Mouse (Mus musculus) liver, postnatal 0 days (tissue): ENCODE results near the gene Hexb. TPM values are rescaled to one million over a fixed set of nuclear protein-coding genes. Genes with fewer than 3 reads are reported as not detected.
A peak's percentile ranks its signal among the peaks of the same experiment; 100 is the strongest.

Source experiments
- ATAC-seq: fragments of 200-750 bp; cut with Nextera tagmentation; 2 replicates; pipeline ENCODE4 v1.8.0; 2017; ENCODE audit warnings: mild to moderate bottlenecking, moderate library complexity
- DNase-seq: peaks from one replicate; pipeline ENCODE4 v3.0.0-alpha.2; 2016
- H3K27ac ChIP-seq: fragments of 300-500 bp; sonication (generic); 2 replicates; pipeline ENCODE4 v1.5.1; 2014; ENCODE audit warnings: antibody characterized with exemption, moderate library complexity, mild to moderate bottlenecking, low read depth
- H3K27me3 ChIP-seq: fragments of 300-500 bp; sonication (generic); 2 replicates; pipeline ENCODE4 v1.6.1; 2014; ENCODE audit warnings: low read length, control low read depth, mixed read lengths; ENCODE audit not compliant: insufficient read depth
- H3K36me3 ChIP-seq: fragments of 300-500 bp; sonication (generic); replicated peaks from 2 replicates; pipeline ENCODE4 v1.6.1; 2014; ENCODE audit warnings: mild to moderate bottlenecking, control low read depth, low read length, moderate library complexity, mixed read lengths; ENCODE audit not compliant: insufficient read depth
- H3K4me1 ChIP-seq: fragments of 300-500 bp; sonication (generic); 2 replicates; pipeline ENCODE4 v1.6.1; 2014; ENCODE audit warnings: antibody characterized with exemption, mild to moderate bottlenecking, control low read depth; ENCODE audit not compliant: insufficient read depth
- H3K4me2 ChIP-seq: fragments of 300-500 bp; sonication (generic); 2 replicates; pipeline ENCODE4 v1.6.1; 2014; ENCODE audit warnings: low read depth, mild to moderate bottlenecking, low read length, moderate library complexity, mixed read lengths
- H3K4me3 ChIP-seq: fragments of 300-500 bp; sonication (generic); 2 replicates; pipeline ENCODE4 v1.5.1; 2014; ENCODE audit warnings: low read depth, low read length
- H3K9ac ChIP-seq: fragments of 300-500 bp; sonication (generic); replicated peaks from 2 replicates; pipeline ENCODE4 v1.6.1; 2014; ENCODE audit warnings: mild to moderate bottlenecking, moderate library complexity
- H3K9me3 ChIP-seq: fragments of 300-500 bp; sonication (generic); 2 replicates; pipeline ENCODE4 v1.6.1; 2016; ENCODE audit warnings: mild to moderate bottlenecking, control low read depth, low read length, mixed read lengths
- CTCF ChIP-seq: sonication (generic); IDR thresholded peaks from 2 replicates; pipeline ENCODE4 v1.5.1; 2016; ENCODE audit warnings: antibody characterized with exemption, low read depth
- EP300 ChIP-seq: IDR thresholded peaks from 2 replicates; pipeline ENCODE4 v1.6.1; 2016; ENCODE audit warnings: antibody characterized with exemption, low read depth, mild to moderate bottlenecking
- WGBS: fragments of 180-500 bp; shearing (Covaris S2); extraction: QIAGEN DNeasy Blood & Tissue Kit; methylation state at CpG from one replicate; pipeline ENCODE4 v1.1.7; 2014; ENCODE audit not compliant: insufficient replicate concordance; 5-methylcytosine and 5-hydroxymethylcytosine counted together
- polyA plus RNA-seq: library from polyadenylated mRNA; unstranded; fragments of >200 nt; fragmentation: Nextera tagmentation; extraction: Ambion mirVana; gene quantifications from 2 replicates; pipeline ENCODE4 v1.2.1, GENCODE M21; 2015

The Hexb gene
- polyA plus RNA-seq, 1 experiment from 2014 or later: 22.0 TPM

DNA sequence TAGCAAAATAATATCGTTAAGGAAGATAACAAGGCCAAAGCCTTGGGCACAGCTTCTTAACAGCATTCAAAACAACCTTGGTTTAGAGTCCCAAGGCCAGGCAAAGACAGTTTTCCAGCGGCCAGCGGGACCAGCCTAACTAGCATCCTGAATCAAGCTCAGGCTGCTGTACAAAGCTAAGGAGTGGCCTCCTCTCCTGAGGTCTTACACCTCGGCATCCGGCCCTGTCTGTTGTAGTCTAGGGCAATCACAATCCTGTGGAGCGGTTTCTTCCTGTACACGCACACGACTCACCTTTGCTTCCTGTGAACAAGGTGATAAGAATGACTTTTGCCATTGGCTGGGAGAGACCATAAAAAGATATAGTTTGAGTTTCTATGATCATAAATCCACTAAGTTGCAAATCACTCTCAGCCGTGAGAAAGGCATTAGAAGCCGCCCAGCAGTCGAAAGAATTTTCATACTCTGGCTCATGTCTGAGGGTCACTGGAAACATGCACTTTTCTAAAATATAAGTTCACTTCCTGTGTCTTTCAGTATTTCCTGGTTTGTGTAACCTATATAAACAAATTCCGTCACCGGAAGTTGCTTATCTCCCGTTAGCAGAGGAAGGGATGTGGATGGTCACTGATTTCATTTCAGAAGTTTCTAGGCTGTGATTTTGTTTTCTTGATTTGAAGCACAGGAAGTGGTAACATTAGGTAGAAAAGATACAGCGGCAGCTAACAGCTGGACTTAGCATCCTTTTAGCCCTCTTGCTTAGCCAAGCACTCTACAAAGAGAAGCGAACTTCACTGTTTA lies 40.2 kb upstream of the Hexb start:
- DNase-seq: no peak
- 42% methylated on average over 16 of the region's 16 CpGs for WGBS
- H3K4me2 ChIP-seq: peak overlapping the region; percentile 83; the same call in 1 of the 2 replicates
- H3K4me3 ChIP-seq: no peak overlapping the region
- no peaks in the 10 kb centered on the region for H3K9me3 ChIP-seq
- no peak for ATAC-seq
- peaks cover 14% of the 10 kb centered on the region for H3K4me1 ChIP-seq
- no peak for TF ChIP-seq CTCF
- TF ChIP-seq EP300: peak; percentile 51
- 0 out of 2 replicates have a peak overlapping the region, but pooled peaks have one; percentile 52 for H3K27ac ChIP-seq
- no peaks in the 10 kb centered on the region for H3K27me3 ChIP-seq
- no peaks in the 10 kb centered on the region for H3K36me3 ChIP-seq
- H3K9ac ChIP-seq: no peak overlapping the region

DNA sequence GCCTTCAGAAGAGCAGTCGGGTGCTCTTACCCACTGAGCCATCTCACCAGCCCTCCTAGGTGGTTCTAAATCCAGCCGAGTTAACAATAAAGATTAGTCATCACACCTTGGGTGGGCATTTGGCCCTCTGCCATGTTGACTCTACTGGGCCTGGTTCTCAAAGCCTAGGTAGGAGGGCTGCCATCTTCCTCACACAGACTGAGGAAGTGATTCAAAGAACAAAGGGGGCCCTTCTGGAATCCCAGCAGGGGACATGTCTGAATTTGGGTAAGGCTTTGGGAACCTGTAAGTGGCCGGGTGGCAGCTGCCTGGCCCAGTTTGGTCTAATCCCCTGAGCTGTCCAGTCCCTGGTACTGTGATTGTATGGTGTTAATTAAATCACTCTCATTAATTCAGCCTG lies 39.5 kb upstream of the Hexb start:
- no peak for DNase-seq
- no peak for TF ChIP-seq EP300
- TF ChIP-seq CTCF: no peak
- 66% methylated on average over 3 of the region's 3 CpGs for WGBS
- no peak overlapping the region for H3K9ac ChIP-seq
- H3K27ac ChIP-seq: no peak overlapping the region
- no peak overlapping the region for H3K4me2 ChIP-seq
- H3K27me3 ChIP-seq: no peaks in the 10 kb centered on the region
- peaks cover 10% of the 10 kb centered on the region for H3K4me1 ChIP-seq
- no peak overlapping the region for H3K4me3 ChIP-seq
- no peaks in the 10 kb centered on the region for H3K9me3 ChIP-seq
- ATAC-seq: no peak
- H3K36me3 ChIP-seq: no peaks in the 10 kb centered on the region

DNA sequence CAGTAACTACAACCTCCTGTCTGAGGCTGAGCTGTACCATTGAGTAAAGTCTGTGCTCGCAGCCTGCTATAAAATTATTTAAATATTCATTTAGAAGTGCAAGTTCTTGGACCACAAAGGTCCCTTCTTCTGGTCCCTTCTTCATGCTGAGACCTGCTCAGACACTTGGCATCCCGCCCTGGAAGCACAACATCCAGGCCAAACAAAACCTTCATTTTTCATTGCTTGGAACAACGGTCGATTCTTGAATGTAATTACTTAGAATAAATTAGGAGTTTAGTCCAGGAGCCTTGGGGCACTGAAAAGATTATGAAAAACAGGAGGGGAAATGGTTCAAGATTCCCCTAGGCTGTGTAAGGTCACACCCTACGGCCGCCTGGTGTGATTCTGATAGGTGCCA lies 37.8 kb upstream of the Hexb start:
- Histone ChIP-seq H3K4me3 (no peak overlapping the region), H3K36me3 (no peaks in the 10 kb centered on the region), H3K4me1 (peaks cover 10% of the 10 kb centered on the region), H3K9ac (no peak overlapping the region), H3K4me2 (no peak overlapping the region), H3K9me3 (no peaks in the 10 kb centered on the region), H3K27ac (no peak overlapping the region), H3K27me3 (no peaks in the 10 kb centered on the region)
- ATAC-seq (no peak), DNase-seq (no peak)
- 79% methylated on average over 6 of the region's 6 CpGs for WGBS
- TF ChIP-seq CTCF: no peak
- no peak for TF ChIP-seq EP300

DNA sequence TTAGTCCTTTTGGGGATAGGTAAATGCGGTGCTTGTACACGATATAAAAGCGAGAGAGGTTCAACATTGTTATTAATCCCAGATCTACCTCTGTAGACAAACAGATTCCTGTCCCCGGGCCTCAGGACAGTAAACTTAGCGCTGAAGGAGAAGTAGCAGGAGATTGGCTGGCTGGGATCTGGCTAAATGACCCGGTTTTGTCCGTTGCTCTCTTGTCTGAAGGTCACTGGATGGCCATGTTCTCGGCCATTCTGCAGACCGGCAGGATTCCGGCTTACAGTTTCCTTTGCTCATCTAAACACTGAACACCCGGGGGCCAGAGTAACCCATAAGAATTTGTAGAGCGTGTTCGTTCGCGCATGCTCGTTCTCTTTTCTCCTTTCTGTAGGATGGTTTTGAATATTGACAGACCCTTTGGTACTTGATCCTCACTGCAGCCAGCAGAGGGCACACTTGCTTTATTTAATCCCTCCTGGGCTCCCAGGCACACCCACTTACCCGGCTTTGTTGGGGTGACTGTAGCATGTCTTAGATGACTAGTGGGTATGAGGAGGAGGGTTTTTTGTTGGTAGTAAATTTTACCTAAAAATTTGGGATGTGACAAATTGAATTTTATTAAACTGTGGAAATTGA lies 36.7 kb upstream of the Hexb start:
- Histone ChIP-seq H3K4me2 (peak overlapping the region; percentile 60), H3K9ac (no peak overlapping the region), H3K27me3 (no peaks in the 10 kb centered on the region), H3K4me1 (peaks cover 6% of the 10 kb centered on the region; the same call in 1 of the 2 replicates), H3K27ac (no peak overlapping the region), H3K9me3 (no peaks in the 10 kb centered on the region), H3K36me3 (no peaks in the 10 kb centered on the region), H3K4me3 (no peak overlapping the region)
- TF ChIP-seq CTCF: peak; percentile 81
- TF ChIP-seq EP300: no peak
- DNase-seq: peak; percentile 86
- ATAC-seq: peak; percentile 67
- 16% methylated on average over 17 of the region's 17 CpGs for WGBS

DNA sequence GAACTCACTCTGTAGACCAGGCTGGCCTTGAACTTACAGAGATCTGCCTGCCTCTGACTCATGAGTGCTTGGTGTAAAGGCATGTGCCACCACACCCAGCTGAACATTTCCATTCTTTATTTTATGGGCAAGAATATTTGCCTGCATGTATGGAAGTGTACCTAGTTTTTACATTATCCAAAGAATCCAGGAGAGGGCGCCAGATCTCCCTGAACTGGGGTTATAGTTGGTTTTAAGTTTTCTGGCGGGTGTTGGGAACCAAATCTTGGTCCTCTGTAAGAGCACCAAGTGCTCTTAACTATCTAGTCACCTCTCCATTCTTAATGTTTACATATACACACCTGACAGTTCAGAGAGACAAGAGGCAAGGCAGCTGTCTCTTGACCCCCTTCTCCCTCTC lies 34.9 kb upstream of the Hexb start:
- TF ChIP-seq CTCF (peak; percentile 30; the same call in 1 of the 2 replicates), EP300 (no peak)
- no peaks in the 10 kb centered on the region for H3K36me3 ChIP-seq
- DNase-seq (no peak), ATAC-seq (no peak)
- no peak overlapping the region for H3K9ac ChIP-seq
- no peaks in the 10 kb centered on the region for H3K4me1 ChIP-seq
- H3K27me3 ChIP-seq: no peaks in the 10 kb centered on the region
- no peaks in the 10 kb centered on the region for H3K9me3 ChIP-seq
- WGBS: 74% methylated on average over 2 of the region's 2 CpGs
- H3K4me2 ChIP-seq: no peak overlapping the region
- H3K27ac ChIP-seq: no peak overlapping the region
- no peak overlapping the region for H3K4me3 ChIP-seq

DNA sequence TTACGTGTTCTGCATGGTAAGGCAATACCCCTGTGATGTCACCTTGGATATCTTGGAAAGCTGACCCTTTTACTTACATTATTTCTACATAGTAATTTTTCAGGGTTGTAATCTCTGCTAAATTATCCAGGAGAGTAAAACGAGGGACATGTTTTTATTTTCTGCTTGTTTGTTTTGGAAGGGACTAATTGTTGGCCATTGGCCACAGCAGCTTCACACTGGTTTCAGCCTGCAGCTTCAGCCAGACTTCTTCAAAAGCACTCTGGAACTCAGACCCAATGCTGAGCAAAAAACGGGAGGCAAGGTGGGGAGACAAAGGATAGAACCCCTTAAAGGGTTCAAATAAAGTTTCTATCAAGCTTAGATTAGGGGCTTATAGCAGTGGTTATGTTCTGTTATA lies 31.9 kb upstream of the Hexb start:
- Histone ChIP-seq H3K27ac (no peak overlapping the region), H3K27me3 (no peaks in the 10 kb centered on the region), H3K9ac (no peak overlapping the region), H3K4me1 (peaks cover 2% of the 10 kb centered on the region; the same call in 1 of the 2 replicates), H3K9me3 (no peaks in the 10 kb centered on the region), H3K4me2 (no peak overlapping the region), H3K36me3 (no peaks in the 10 kb centered on the region), H3K4me3 (no peak overlapping the region)
- DNase-seq (no peak), ATAC-seq (no peak)
- TF ChIP-seq EP300: no peak
- no peak for TF ChIP-seq CTCF
- WGBS: 67% methylated on average over 3 of the region's 3 CpGs
